Mouse (Mus musculus) natural killer cell, adult 2 months (primary cell): Measurements from ENCODE around the gene Tbck.

ENCODE experiments used
- DNase-seq, 2 experiments: peaks; one replicate each; pipeline ENCODE4 v3.0.0; 2022; ENCODE audit warnings: low spot score in 2 of 2

Gene Tbck

DNA sequence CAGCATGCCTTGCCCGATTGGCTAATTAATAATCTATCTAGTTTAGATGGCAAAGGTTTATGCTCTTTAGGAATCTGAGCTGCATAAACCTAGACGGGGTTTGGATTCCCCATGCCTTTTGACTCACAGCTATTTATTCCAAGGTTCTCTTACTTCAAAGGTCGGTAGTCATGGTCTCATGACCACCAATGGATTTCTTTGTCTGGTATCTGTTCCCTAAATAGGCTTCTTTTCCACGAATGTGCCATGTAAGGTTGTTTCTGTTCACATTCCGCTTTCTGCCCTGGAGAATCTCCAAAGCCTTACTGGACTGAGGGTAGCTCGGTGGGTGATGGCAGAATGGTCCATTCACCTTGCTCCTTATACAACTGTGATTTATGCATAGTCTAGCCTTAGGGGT lies 186.1 kb downstream of the Tbck start:
- no peak for DNase-seq

DNA sequence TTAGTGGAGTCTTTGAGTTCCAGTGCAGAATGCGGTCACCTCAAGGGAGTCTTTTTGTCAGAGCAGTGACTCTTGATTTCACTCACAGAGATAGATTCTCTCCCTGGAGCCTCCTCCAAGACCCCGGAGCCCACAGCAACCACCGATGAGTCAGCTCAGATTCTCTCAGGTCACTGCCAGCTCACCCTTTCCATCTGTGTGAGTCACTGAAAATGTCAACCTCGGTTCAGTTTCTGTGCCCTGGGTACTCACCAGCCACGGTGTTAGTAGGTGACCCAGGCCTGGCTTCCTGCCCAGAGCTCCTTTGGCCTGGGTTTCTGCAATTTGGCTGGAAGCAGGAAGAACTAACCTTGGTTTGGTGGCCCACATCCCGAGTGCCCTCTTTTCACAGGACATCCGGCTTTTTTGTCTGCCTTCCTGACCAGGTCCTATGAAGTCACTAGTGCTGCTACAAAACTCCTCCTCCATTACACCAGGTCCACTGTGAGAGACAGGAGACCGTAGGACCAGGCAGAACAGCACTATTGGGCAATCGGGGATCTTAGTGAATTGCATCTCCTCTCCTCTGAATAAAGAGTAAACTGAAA lies 187.5 kb downstream of the Tbck start:
- peak; percentile 38 to 70 for DNase-seq

DNA sequence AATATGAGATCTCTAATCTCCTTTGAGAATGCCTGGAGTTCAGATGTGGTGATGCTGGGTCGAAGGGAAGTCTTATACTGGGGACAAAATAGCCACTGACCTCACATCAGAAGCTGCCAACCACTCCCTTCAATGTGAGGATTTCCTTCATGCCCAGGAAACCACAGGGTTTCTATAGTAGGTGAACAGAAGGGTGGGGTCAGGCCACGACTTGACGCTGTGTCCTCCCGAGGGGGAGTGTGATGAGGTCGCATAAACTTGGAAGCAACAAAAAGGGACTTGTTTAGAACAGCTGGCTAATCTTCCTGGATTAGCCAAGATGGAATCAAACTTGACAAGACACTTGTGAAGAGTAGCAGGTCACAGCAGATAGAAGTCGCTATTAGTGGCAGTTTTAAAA lies 189.3 kb downstream of the Tbck start:
- peak; percentile 10 to 54 for DNase-seq

DNA sequence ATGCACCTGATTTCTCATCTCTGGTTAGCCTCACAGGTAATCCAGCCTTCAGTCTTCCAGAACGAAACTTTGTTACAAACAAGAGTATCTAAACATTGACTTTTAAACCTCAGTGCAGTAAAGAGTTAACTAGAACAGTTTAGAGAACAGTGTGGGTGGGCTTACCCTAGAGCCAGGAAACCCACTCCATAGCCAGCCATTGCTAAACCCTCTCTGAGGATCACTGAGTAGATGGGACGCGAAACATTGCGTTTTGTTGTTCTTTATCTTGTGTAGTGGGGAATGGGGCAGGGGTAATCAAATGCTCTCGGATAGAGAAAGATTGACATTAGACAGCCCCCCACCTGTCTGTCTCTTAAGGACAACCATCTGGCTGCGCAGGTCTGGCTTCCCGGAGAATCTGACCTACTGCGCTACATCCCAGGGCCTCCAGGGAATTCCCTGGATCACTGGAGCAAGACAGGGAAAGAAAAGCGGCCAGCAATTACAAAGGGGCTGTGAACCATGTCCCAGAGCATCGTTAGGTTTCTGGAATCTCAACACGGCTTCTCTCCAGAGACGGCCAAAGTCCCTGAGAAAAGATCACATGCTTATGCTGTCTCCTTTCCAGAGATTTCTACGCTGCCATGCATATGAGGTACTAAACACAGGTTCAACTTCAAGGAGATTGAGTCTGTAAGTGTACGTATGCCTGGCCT lies 192.2 kb downstream of the Tbck start:
- no peak for DNase-seq

DNA sequence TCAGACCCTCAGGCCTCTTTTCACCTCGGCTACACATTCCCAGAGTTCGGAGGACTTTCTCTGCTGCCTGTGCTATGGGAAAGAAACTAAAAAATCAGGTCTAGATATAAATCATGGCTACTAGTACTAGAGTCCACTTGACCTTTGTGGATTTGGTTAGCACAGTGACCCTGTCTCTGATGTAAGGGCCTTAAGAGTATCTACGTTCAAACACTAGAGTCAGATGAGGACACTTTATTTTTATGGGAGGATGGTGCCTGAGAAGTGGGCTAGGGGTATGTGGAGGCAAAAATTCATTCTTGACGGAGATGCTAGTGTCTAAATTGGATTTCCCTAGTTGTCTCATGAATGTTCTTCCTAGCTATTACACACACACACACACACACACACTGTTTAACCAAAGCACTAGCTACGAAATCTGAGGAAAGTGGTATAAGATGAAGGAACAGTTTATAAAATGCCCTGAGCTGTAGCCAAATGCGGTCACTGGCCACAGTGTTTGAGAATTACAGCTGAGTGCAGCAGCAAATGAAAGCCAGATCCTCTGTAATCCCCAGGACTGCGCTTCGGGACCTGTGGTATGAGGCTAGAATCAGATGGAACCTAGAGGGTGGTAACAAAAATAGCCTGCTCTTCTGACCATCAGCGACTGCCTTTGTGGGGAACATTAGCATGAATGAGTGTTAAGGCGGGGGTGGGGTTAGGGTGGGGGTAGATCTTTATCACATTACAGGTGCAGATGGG lies 193.2 kb downstream of the Tbck start:
- DNase-seq: no peak

DNA sequence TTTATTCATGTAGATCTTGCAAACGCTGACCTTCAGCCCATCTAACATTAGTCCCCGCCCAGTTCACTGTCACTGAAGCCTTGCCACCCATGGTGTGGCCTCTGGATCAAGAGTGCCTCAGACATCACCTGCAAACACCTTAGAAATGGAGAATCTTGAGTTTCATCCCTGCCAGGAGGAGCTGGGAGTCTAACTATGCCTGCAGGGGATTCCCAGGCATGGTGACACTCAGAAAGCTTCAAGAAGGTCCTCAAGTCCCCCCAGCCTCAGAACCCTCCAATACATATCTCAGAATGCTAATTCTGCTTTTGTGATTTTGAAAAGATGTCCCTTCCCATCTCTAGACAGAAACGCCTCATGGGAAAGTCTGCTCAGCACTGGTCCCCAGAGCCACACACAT lies 196.4 kb downstream of the Tbck start:
- DNase-seq: no peak

DNA sequence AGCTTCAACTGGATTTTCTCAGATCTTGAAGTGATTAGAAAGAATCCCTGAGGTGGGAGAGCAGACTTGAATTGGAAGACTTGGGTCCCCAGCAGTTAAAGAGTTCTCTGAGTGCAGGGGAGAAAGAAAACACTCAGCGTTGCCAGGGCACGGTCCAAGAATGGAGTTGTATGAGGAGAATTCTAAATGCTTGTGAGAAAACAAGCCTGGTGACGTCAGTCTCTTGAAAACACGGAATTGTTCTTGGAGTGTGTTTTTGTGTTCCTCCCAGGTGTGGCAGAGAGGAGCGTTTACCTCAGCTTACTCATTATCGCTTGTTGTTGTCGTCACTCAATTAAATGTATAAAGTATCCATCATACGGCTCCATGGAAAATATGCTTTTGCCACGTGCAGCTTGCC lies 196.9 kb downstream of the Tbck start:
- no peak for DNase-seq

DNA sequence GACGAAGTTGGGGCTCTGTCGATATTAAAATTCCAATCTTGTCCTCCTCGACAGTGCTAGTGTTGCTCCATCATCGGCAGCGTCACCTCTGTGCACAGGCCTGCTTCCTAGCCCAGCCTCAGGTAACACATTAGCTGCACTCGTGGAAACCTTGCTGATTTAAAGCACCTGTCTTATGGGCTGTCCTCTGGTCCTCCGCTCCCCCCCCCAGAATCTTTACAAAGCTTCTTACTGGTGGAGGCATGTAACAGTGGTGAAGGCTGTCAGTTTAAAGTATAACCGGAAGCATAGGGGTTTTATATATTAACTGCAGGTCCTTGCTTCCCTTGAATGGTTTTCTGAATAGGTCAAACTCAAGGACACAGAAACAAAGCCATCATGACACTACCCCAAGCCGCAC lies 199.3 kb downstream of the Tbck start:
- no peak for DNase-seq

DNA sequence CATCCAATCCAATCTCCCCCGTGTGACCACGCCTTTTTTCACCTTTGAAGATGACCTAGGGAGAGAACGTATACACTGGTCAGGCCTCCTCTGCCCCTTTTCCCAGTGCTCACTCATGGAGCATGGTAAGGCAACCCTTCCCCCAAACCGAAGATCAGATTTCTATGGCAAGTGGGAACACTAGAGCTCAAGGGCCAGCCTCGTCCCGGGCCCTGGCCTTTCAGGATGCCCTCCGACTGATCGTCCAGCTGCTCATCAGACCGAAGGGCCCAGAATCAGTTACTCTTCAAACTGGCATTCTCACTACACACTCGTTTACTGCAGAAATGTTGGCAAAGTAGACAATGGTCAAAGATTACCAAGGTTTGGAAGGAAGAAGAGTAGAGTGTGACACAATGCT lies 200.5 kb downstream of the Tbck start:
- DNase-seq: no peak

DNA sequence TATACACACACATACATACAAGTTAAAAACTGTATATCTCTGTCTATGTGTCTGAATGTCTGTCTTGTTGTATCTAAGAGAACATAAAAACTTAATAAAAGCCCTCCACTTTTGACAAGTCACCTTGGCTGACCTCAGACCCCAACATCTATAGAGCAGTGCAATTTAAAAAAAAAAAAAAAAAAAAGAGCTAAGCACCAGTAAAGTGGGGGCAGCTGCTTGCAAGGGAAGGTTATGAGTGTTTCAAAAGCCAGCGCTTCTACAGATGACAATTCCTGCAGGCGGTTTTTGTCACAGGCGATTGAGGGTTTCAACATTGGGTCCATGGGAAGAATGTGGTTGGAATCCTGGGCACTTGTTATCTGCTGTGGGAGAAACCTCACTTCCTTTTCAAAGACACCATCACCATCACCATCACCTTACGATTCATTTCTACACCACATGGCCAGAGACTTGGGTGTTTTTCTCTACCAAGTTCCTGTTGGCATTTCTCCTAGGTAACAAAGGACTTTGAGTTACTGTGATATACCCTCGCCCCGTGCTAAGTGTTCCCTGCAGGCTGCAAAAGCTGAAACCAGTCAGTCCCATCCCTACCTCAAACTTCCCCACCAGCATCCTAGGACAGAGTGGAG lies 202.6 kb downstream of the Tbck start:
- no peak for DNase-seq

DNA sequence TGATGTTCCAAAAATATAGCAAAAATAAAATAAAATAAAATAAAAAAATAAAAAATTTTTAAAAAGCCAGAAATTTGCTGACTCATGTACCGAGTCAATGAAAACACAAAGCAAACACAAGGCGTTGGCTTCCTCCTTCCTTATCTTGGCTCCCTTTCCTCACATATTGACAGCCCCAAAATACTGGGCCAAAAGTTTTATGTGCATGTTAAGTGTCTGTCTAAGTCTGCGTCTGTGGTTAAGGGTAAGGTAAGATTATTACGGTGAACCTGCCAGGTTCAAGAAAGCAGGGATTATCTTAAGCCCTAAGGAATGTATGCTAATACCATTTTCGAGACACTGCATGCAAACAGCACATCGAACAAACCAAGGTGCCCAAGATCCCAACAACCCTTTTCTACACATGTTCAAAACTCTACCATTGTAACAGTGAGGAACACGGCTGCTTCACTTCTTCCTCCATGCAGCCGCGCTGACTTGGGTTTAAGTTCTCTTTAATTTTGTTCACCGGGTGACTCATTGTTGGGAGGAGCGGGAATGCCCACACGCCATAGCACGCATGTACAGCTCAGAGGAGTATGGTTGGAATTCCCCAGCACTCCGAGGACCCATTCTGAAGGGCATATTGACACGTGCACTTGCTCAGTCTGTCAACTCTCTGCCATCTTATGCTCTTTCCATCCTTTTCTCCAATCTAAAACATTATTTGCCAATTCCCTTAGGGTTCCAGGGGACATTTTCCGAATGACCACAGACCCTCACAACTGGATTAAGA lies 203.3 kb downstream of the Tbck start:
- no peak for DNase-seq
